Mouse (Mus musculus): ENCODE data around the gene Gm20662.
"Not testable (repeated sequence)": the region's sequence is repeated elsewhere in the genome, so short reads cannot be mapped to it uniquely, and the experiment has no call there.

Gene Gm20662

DNA sequence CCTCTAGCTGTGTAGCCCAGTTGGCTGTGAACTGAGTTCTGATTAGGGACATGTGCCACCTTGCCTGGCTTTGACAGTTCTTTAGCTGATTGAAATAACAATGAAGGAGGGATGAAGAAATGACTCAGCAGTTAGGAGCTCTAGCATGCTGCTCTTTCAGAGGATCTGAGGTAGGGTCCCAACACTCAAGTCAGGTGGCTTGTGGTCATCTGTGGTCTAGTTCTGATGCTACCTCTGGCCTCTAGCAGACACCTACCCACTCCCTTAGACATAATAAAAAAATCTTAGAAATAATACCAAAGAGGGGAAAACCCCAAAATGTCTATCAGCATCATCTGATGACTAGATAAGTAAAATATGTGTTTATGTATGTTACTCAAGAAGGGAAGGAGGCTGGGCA, 14.2 kb downstream of the Gm20662 start:
- DNase-seq (ENCODE audit: low spot score): no peak

DNA sequence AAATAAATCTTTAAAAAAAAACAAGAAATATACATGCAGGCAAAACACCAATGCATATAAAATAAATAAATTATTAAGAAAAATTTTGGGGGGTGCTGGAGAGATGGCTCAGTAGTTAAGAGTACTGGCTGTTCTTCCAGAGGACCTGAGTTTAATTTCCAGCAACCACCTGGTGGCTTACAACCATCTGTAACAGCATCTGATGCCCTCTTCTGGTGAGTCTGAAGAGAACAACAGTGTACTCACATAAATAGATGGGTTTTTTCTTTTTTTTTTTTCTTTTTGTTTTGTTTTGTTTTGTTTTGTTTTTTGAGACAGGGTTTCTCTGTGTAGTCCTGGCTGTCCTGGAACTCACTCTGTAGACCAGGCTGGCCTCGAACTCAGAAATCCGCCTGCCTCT, 17.4 kb downstream of the Gm20662 start:
- DNase-seq (ENCODE audit: low spot score): not testable (repeated sequence)

DNA sequence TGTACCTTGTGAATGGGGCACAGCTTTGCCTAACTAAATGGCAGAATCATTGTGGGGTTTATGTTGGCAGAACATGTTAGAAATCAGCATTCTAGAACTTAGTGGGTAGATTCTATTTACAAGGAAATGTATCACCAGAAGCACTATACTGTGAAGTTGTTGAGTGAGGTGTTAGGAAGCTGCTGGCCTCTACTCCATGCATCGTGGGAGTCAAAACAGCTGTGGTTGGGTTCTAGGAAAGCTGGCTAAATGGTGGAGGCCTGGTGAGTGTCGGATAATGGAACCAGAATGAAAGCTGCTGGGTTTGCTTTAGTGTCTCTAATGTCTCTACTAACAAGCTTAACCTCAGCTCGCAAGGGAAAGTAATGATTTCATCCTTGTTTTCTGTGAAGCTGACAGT, 21.0 kb downstream of the Gm20662 start:
- no peak for DNase-seq (ENCODE audit: low spot score)

DNA sequence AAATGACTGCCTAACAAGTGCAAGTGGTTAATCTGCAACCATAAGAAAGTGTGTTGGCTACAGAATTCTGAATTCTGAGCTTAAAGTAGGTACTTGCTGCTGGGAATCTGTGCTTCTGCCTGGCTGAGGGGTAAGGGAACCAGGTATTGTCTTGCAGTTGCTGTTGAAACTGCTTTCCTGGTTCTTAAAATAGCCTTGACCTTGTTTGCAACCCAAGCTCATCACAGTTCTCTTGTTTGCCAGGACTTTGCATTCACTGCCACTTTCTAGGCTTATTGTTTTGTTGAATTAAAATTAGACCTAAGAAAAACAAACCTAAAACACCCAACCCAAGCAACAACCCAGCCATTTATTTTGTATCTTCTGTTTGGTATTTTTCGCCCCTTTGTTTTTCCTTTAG, 24.6 kb downstream of the Gm20662 start:
- no peak for DNase-seq (ENCODE audit: low spot score)

DNA sequence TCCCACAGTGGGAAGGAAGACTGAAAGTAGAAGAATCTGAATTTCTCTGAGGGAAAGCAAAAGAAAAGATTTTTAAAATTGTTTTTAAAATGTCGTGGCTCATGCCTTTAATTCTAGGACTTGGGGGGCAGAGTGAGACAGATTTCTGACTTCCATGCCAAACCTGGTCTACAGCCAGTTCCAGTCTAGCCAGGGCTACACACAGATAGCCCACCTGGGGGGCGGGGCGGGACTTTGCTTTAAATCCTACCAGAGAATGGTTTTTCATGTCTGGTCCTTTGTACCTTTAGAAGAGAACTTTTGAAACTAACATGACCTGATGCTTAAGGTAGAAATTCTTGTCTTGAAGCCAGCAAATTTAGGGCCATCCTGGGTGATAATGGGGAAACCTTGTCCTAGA, 27.1 kb downstream of the Gm20662 start:
- DNase-seq (ENCODE audit: low spot score): no peak

DNA sequence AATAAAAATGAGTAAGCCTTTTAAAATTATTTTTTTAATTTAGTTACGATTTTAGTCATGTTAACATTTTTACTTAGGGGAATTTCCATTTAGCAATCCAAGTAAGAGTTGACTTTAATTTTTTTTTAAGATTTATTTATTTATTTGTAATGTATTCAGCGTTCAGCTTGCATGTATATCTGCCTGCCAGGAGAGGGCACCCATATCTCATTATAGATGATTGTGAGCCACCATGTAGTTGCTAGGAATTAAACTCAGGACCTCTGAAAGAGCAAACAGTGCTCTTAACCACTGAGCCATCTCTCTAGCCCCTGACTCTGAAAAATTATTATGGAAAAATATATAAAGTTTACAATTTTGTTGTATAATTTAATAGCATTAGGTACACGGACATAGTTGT, 30.4 kb downstream of the Gm20662 start:
- no peak for DNase-seq (ENCODE audit: low spot score)

DNA sequence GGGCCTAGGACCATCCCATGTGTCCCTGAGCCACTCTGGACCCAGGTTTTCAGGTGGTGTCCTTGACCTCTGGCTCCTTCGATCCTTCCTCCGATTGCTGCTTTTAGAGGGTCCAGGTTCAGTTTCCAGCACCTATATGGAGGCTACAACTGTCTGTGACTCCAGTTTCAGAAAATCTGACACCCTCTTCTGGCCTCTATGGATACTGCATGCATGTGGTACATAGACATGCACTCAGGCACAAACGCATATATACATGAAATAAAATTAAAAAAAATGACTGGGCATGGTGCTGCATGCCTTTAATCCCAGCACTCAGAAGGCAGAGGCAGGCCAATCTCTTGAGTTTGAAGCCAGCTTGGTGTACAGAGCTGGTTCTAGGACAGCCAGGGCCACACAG, 31.7 kb downstream of the Gm20662 start:
- DNase-seq (ENCODE audit: low spot score): no peak

DNA sequence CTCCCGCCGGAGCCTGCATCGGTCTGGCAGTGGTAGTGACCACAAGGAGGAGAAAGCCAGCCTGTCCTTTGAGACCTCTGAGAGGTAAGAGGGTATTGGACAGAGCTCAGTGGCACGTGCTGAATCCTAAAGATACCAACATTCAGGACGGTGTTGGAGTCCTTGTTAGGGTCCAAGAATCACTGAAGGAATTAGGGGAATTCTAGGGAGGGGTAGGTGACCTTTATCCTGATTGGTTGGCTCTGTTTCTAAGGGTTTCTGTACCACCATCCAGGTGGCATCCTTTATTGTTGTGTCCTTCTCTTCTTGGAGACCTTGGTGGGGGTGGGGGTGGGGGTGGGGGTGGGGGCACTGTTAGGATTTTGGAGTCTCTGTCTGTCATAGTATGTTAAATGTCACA, 36.0 kb downstream of the Gm20662 start:
- DNase-seq (ENCODE audit: low spot score): no peak

DNA sequence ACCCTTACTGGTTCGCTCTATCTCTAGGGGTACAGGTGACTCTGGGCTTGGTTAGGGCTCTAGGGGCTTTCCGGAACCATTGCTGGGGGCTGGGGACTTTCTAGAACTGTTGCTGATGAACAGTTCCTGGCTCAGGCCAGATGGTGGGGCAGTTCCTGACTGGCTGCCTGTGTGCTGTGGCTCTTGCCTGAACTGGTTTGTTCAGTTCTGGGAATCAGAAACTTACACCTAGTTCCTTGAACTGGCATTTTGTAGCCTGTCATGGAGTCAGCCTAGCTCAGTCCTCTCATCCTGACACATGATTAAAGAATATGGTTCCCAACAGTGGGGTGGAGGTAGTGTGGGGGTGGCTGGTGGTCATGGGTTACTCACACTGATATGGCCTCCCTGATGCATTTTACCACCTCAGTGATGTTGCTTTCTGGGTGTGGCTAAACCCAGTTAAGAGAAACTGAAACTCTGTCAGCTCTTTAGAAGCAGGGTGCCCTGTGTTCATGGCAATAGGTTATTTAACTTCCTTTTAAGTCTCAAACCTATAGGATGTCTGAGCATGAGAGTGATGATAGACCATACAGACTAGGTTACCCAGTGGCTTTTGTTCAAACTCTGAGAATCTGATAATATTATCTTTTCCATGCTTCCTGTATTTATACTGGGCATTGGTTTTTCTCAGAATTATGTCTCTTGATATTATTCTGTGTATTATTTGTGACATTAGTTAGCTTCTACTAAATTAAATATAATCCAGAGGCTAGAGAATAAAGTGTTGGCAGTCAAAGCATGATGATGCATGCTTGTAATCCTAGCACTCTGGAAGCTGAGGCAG, 39.4 kb downstream of the Gm20662 start:
- no peak for DNase-seq (ENCODE audit: low spot score)

DNA sequence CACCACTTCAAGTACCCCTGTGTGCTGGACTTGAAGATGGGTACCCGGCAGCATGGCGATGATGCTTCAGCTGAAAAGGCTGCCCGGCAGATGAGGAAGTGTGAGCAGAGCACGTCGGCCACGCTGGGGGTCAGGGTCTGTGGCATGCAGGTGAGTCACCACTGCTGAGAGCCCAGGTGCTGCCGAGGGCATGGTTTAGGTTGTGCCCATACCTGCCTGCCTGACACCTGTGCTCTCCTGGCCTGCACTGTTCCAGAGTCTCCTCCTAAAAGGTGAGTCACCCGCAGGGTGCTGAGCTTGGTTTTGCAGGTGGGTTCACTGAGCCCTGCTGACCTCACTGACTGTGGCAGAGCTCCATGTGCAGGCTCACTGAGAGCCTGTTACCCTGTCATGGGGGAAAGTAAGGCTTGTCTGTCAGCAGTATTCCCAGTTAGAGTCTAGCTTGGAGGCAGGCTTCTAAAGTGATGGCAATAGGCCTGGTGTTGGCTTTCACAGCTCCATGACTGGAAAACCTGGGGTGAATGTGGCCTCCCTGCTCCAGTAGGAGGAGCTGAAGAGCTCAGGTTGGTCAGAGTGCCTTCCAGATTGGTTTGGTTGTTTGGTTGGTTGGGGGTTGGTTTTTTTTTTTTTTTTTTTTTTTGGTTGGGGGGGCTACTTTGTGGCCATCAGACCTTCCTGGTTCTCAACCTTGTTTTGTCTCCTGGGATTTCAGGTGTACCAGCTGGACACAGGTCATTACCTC, 48.8 kb downstream of the Gm20662 start:
- no peak for DNase-seq (ENCODE audit: low spot score)

DNA sequence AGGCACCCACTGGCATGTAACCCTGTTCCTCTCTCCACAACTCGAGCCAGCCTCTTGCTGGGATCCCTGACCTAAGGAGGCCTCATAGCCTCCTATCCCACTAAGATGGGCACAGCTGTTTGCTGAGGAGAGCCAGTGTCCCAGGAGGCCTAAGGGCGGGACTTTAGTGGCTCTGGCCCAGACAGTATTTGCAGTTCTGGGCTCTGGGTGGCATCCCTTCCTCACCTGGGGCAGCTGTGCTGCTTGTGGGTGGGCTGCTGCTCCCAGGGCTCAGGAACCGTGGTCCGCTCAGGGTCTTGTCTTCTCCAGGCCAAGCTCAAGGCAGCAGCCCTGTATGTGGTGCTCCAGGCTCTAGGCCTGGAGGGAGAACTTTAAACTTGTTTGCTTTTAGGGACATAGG, 50.4 kb downstream of the Gm20662 start:
- no peak for DNase-seq (ENCODE audit: low spot score)

DNA sequence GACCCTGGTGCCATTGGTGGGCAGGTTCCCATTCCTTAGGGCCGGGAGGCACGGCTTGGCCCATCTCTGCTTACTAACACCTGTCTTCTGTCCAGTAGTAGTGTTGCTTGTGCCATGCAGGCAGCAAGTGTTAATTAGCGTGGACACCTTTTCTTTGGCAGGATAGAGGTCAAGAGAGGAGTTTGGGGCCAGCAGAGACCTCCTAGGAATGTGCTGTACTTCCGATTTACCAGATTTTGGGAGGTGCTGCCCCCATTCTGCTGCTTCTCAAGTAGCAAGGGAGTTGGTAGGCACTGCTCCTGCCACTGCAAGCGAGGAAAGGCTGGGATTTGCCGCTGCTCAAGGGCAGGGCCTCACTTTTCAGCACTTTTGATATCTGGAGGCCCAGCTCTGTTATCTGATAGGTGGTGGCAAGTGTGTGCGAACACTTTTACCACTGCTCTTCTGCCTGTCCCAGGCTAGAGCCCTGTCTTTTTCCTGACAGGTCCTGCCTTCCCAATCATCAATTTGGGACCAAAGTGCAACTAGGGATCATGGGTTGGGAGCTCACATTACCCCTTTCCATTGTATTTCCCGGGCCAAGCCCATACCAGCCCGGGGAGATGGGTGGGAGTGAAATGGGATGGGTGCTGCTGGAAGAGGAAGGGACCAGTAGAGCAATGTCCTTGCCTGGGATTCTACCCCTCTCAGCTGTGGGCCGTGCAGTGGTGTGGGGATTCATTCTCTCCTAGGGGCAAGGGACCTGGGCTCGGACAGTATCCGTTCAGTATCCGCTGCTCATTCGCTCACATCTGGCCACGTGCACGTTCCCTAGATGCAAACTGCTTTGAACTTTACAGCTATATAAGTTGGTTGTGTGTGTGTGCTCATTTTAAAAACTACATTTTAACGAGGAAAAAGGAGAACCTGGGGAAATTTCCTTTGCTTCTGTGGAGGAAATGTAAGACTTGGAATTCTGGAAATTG, 51.7 kb downstream of the Gm20662 start:
- no peak for DNase-seq (ENCODE audit: low spot score)

DNA sequence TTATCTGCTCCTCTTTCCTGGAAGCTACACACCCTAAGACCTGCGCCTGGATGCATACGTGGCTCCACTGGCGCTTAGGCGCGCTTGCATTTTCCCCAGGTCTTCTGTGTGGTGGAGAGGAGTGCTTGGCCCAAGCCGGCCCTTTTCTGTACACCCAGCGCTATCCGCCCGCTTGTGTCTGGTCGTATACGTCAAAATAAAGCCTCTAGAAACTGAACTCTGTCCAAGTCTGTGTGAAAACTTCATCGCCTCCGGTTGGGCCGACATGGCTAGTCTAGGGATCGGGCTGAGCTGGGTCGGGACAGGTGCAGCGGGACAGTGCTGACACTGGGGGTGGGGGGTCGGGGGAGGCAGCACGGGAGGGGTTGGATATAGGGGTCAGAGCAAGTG, 52.4 kb downstream of the Gm20662 start:
- peak; percentile 48 for DNase-seq (ENCODE audit: low spot score)

DNA sequence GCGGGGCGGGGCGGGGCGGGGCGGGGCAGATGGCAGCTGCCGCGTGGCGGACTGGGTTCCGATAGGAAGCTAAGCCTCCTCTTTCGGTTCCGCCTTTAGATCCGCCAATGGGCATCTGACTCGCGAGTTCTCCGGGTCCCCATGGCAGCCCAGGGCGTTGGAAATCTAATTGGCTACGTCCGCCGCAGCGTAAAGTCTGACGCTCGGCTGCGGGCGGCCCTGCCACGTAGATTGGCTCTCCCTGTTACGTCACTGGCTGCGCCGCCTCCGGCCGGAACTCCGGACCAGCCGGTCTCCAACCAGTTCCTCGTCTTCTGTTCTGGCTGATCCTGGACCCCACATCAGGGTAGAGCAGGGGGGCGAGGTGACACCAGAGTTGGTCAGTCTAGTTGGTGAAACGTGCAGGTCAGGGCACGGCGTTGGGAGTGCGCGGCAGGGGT, 52.9 kb downstream of the Gm20662 start, which contains the start of gene Gmppb:
Gene Gmppb (plus strand): TSS at position 227 of the 440 bp plus-strand sequence.
- peak; percentile 91 for DNase-seq (ENCODE audit: low spot score)

DNA sequence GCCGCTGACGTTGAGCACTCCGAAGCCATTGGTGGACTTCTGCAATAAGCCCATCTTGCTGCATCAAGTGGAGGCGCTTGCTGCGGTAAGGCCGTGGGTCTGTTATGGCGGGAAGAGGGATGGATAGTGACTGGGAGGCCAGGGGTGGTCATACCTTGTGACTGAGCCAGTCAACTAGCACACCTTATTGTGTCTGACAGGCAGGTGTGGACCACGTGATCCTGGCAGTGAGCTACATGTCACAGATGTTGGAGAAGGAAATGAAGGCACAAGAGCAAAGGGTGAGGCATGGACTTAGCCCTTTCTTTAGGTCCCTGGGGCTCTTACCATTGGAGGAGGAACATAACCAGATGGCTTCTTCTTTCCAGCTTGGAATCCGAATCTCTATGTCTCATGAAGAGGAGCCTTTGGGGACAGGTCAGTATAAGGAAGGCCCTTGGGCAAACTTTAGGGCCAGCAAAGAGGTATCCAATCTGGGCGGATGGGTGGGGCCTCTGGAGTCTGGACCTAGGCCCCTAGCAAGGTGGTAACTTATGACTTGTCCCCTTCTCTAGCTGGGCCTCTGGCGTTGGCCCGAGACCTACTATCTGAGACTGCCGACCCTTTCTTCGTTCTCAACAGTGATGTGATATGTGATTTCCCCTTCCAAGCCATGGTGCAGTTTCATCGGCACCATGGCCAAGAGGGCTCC, 53.6 kb downstream of the Gm20662 start:
- no peak for DNase-seq (ENCODE audit: low spot score)

DNA sequence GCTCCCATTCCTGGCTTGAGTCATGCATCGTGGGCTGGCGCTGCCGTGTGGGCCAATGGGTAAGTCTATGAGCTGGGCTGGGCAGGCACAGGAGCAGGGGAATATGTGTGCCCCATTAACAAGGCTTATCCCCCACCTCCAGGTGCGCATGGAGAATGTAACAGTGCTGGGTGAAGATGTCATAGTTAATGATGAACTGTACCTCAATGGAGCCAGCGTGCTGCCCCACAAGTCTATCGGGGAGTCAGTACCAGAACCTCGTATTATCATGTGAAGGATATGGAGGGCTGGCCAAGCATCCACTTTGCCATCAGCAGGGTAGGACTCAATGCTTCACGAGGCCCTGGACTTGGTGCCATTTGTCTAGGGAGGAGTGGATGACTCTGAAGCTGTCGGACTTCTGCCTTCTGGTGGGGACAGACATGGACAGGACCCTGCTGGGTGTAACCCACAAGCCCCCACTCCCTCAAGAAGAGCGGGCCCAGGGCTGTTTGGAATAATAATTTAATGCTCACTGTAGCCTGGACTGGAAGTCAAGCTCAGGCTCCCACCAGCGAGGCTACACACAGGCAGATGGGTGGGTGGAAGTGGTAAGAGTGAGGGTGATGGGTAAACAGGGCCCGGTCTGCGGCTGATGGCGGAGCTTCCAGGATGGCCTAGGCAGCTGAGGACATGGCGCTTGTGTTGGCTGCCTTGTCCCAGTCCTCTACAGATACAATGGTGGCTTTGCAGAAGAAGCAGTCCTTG, 55.2 kb downstream of the Gm20662 start:
- DNase-seq (ENCODE audit: low spot score): no peak

DNA sequence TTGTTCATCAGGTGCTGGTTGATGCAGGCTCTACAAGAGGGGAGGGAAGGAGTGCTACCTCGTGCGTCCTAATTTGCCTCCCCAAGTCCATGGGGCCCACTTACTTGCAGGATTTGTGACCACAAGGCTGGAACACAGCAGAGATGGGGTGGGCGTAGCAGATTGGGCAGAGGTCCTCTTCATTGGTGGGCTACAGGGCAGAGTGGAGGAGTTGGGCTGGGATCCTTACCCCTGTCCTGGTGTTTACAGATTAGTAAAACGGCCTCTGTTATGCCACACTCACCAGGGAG, 55.7 kb downstream of the Gm20662 start:
- DNase-seq (ENCODE audit: low spot score): no peak

DNA sequence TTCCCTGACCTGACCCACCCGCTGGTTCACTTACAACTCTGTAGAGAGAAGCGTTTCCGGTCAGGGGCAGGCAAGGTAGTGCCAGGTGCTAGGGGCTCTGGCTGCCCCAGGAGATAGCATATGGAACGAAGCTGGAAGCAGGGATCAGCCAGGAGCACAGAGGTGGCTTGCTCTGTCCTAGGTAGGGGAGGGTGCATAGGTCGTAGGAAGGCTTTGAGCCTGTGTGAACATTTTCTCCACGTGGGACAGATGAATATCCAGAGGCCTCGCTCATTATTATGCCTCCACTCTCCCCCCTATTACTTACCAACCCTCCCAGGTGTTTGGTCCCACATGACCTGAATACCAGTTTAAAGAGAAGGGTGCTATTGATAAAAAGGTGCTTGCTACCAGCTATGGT, 56.3 kb downstream of the Gm20662 start:
- DNase-seq (ENCODE audit: low spot score): no peak

DNA sequence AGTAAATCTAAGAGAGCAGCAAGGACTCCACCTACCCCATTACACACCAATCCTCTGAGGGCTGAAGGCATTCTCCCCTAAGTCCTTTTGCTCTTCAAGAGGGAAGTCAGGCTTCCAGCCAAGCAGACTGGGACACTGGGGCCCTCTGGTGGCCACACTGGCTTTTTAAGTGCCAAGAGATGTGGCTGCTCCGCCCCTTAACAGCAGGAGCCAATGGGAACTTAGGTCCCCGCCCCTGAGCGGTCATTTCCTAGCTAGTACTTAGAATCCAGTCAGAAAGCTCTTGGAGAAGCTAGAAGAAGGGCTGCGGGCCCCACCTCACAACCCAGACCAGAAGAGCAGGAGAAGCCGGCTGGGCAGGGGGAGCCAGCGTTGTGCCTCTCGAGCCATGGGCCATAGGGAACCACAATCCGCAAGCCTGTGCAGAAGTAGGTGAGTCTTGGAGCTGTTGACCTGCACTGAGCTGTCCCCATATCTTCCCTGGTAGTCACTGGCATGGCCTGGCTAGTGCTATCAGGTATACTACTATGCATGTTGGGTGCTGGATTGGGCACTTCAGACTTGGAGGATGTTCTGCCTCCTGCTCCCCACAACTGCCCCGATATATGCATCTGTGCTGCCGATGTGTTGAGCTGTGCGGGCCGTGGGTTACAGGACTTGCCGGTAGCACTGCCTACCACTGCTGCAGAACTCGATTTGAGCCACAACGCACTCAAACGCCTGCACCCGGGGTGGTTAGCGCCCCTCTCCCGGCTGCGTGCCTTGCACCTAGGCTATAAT, 56.9 kb downstream of the Gm20662 start, which contains the start of gene Amigo3:
Gene Amigo3 (plus strand): TSS at position 275 of the 780 bp plus-strand sequence.
- peak; percentile 93 for DNase-seq (ENCODE audit: low spot score)

DNA sequence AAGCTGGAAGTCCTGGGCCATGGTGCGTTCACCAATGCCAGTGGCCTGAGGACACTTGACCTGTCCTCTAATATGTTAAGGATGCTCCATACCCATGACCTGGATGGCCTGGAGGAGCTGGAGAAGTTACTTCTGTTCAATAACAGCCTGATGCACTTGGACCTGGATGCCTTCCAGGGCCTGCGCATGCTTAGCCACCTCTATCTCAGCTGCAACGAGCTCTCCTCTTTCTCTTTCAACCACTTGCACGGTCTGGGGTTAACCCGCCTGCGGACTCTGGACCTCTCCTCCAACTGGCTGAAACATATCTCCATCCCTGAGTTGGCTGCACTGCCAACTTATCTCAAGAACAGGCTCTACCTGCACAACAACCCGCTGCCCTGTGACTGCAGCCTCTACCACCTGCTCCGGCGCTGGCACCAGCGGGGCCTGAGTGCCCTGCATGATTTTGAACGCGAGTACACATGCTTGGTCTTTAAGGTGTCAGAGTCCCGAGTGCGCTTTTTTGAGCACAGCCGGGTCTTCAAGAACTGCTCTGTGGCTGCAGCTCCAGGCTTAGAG, 57.6 kb downstream of the Gm20662 start:
- DNase-seq (ENCODE audit: low spot score): no peak
